Mouse (Mus musculus) kidney, adult 2 months (tissue): Measurements from ENCODE around the gene Mterf2. TPM values are rescaled to one million over a fixed set of nuclear protein-coding genes. Genes with fewer than 3 reads are reported as not detected.

Experiments
- DNase-seq: peaks from one replicate; pipeline ENCODE4 v3.0.0; 2021
- H3K27ac ChIP-seq: fragments of 200-500 bp; 2 replicates; pipeline ENCODE4 v1.5.1; 2012; ENCODE audit warnings: low read depth, low read length, control low read depth, inconsistent platforms; ENCODE audit not compliant: insufficient read depth
- H3K27me3 ChIP-seq: fragments of 200-500 bp; replicated peaks from 2 replicates; pipeline ENCODE4 v1.6.1; 2012; ENCODE audit warnings: mild to moderate bottlenecking, moderate library complexity, low read length, inconsistent platforms; ENCODE audit not compliant: control insufficient read depth, insufficient read depth
- H3K36me3 ChIP-seq: fragments of 200-500 bp; 2 replicates; pipeline ENCODE4 v1.6.1; 2012; ENCODE audit warnings: mild to moderate bottlenecking, moderate library complexity, low read length, inconsistent platforms; ENCODE audit not compliant: control insufficient read depth, insufficient read depth
- H3K4me1 ChIP-seq: fragments of 200-500 bp; 2 replicates; pipeline ENCODE4 v1.6.1; 2011; ENCODE audit warnings: low read length; ENCODE audit not compliant: control insufficient read depth, insufficient read depth
- H3K4me3 ChIP-seq: fragments of 200-500 bp; 2 replicates; pipeline ENCODE4 v1.5.1; 2011; ENCODE audit warnings: mild to moderate bottlenecking, low read depth, low read length, control low read depth; ENCODE audit not compliant: insufficient read depth
- CTCF ChIP-seq: fragments of 200-500 bp; conservative IDR thresholded peaks from 2 replicates; pipeline ENCODE4 v1.5.1; 2011; ENCODE audit warnings: low read depth, mild to moderate bottlenecking, control low read depth, low read length, moderate library complexity, mixed read lengths; ENCODE audit not compliant: insufficient read depth, insufficient read length
- POLR2A ChIP-seq: fragments of 200-500 bp; IDR thresholded peaks from one replicate; pipeline ENCODE4 v1.6.1; 2011; ENCODE audit warnings: low read depth, low read length, control low read depth
- WGBS: fragments of 180-500 bp; shearing (Covaris S2); methylation state at CpG from one replicate; pipeline ENCODE4 v1.1.7; 2018; 5-methylcytosine and 5-hydroxymethylcytosine counted together
- polyA plus RNA-seq: library from polyadenylated mRNA; depleted of rRNA; stranded (reverse); fragments of >200 nt; gene quantifications from 2 replicates; pipeline ENCODE4 v1.2.3, GENCODE M21; 2012; rRNA removed

Gene Mterf2
- 4.9 and 10.1 TPM in 2 replicates for polyA plus RNA-seq

- no peak within 1 kb of the TSS; the same call in 1 of the 2 replicates for H3K27ac ChIP-seq
- WGBS: 5% methylated on average over 20 of the region's 20 CpGs
- peak; percentile 30 for TF ChIP-seq POLR2A
- TF ChIP-seq CTCF: peak; percentile 38
Measured at GRCm38 (mm10) chr10:85127395-85128287, at the start of gene Mterf2. Mterf2 (minus strand) TSS chr10:85128027.

GRCm38 (mm10) chr10:85176640-85177039, 48.8 kb upstream of the Mterf2 start:
- no peak overlapping the region for H3K4me3 ChIP-seq
- no peaks in the 10 kb centered on the region for H3K4me1 ChIP-seq
- TF ChIP-seq POLR2A: no peak
- TF ChIP-seq CTCF: no peak
- DNase-seq: no peak
- H3K27ac ChIP-seq: no peak overlapping the region
- no peaks in the 10 kb centered on the region for H3K36me3 ChIP-seq
- no peaks in the 10 kb centered on the region for H3K27me3 ChIP-seq
- 88% methylated on average over 2 of the region's 2 CpGs for WGBS

More at GRCm38 (mm10) chr10:85127395-85128287, at the start of gene Mterf2:
- H3K4me3 ChIP-seq: peak within 1 kb of the TSS; percentile 64
- no peaks in the 10 kb centered on the region for H3K27me3 ChIP-seq
- no peaks in the 10 kb centered on the region; the same call in 1 of the 2 replicates for H3K4me1 ChIP-seq
- peak; percentile 99 for DNase-seq
- H3K36me3 ChIP-seq: no peaks in the 10 kb centered on the region

DNA sequence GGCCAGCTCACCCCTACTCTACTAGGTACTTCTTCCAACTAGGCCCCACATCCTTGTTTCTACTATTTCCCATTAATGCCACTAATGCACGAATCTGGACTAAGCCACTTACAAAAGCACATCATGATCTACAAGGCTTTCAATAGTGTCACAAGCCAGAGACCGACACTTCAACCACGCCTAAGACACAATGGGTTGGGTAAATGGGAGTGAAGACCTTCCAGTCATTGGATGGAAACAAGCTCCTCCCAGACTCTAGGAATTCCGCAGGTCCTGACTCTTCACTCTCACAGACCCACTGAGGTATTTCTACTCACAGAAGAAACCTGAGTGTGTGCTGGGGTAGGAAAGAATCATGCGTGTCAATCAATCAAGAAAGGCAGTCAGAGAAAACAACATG, 37.5 kb upstream of the Mterf2 start:
- Histone ChIP-seq H3K27me3 (no peaks in the 10 kb centered on the region), H3K36me3 (no peaks in the 10 kb centered on the region), H3K27ac (no peak overlapping the region), H3K4me1 (no peaks in the 10 kb centered on the region), H3K4me3 (no peak overlapping the region)
- TF ChIP-seq CTCF (no peak), POLR2A (no peak)
- 93% methylated on average over 5 of the region's 5 CpGs for WGBS
- DNase-seq: no peak

GRCm38 (mm10) chr10:85164791-85165190, 37.0 kb upstream of the Mterf2 start:
- Histone ChIP-seq H3K36me3 (no peaks in the 10 kb centered on the region), H3K4me3 (no peak overlapping the region), H3K27ac (no peak overlapping the region), H3K27me3 (no peaks in the 10 kb centered on the region), H3K4me1 (no peaks in the 10 kb centered on the region)
- WGBS: 92% methylated on average over 13 of the region's 13 CpGs
- TF ChIP-seq POLR2A (no peak), CTCF (no peak)
- no peak for DNase-seq

DNA sequence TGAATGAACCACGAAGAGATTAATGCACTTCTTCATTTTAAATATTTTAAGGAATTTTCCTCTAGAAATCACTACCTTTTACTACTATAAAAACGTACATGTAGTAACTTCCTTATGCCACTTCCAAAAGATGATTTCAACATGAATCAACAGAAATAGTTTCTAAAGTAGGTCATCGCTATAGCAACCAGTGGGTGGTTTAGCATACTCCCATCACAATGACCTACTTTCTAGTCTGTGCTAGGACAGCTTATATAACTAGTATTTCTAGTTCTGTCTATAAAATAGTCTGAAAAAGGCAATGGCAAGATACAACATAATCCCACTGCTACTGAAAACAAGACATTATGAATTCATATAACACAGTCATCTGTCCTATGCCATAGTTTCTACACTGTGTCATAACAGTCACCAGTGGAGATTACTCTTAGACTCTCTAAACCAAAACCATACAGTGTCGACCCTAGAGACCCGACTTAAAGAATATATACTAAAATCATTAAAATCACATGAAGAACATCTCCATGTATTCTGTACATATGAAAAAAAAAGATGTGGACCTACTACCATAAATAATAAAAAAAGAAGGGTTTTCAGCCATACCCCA, 34.0 kb upstream of the Mterf2 start:
- WGBS: 63% methylated on average over 5 of the region's 5 CpGs
- TF ChIP-seq CTCF: no peak
- H3K36me3 ChIP-seq: no peaks in the 10 kb centered on the region
- no peak overlapping the region for H3K4me3 ChIP-seq
- peak; percentile 55 for DNase-seq
- H3K27me3 ChIP-seq: no peaks in the 10 kb centered on the region
- no peak overlapping the region for H3K27ac ChIP-seq
- no peaks in the 10 kb centered on the region for H3K4me1 ChIP-seq

DNA sequence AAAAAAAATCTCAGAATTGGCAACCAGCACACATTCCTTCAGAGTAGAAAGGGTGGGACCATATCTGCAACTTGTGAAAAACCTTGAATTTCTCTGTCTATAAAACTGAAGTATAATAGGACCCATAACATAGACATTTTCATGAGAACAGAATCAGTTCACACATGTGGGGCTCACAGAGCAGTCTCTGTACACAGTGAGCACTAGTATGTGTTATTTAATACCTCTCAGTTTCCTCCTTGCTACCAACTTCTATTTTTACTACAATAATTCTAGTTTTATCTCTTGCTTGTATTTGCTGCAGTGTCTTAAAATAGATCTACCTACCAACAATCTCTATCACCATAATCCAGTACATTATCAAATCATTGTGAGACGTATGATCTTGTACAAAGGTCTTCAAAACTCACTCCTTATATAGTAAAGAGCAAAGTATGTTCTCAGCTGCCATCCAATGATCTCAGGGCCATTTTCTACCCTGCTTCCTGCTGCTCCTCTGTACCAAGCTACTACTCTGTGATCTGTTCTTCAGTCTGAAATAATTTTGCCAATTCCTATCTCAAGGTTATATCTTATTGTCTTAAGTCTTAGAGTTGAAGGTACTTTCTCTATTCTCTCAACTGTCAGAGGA, 32.3 kb upstream of the Mterf2 start:
- Histone ChIP-seq H3K27ac (no peak overlapping the region), H3K36me3 (no peaks in the 10 kb centered on the region), H3K4me1 (no peaks in the 10 kb centered on the region), H3K4me3 (no peak overlapping the region), H3K27me3 (no peaks in the 10 kb centered on the region)
- 52% methylated on average over 1 of the region's 1 CpGs for WGBS
- no peak for DNase-seq
- no peak for TF ChIP-seq POLR2A
- no peak for TF ChIP-seq CTCF

DNA sequence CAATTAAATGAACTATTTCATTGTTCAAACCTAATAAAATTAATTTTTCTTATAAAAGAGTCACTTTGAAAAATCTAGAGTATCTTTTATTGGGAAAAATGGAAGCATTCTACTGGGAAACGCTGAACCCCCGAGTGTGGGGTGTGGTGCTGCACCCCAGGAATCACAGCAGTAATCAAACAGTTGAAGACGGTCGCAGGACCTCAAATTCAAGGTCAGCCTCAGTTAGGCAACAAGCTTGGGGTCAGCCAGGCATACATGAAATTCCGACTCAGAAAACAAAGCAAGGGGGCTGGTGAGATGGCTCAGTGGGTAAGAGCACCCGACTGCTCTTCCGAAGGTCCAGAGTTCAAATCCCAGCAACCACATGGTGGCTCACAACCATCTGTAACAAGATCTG, 29.6 kb upstream of the Mterf2 start:
- H3K27ac ChIP-seq: no peak overlapping the region
- H3K4me3 ChIP-seq: no peak overlapping the region
- no peaks in the 10 kb centered on the region for H3K27me3 ChIP-seq
- H3K4me1 ChIP-seq: no peaks in the 10 kb centered on the region
- TF ChIP-seq POLR2A (no peak), CTCF (no peak)
- 83% methylated on average over 7 of the region's 7 CpGs for WGBS
- H3K36me3 ChIP-seq: no peaks in the 10 kb centered on the region
- no peak for DNase-seq
